Mouse (Mus musculus) stomach, adult 2 months (tissue): ENCODE data around the gene Etfbkmt. TPM values are rescaled to one million over a fixed set of nuclear protein-coding genes. Genes with fewer than 3 reads are reported as not detected.

Source experiments
- polyA plus RNA-seq: library from polyadenylated mRNA; depleted of rRNA; stranded (reverse); fragments of >200 nt; gene quantifications from 2 replicates; pipeline ENCODE4 v1.2.3, GENCODE M21; 2012; rRNA removed

Etfbkmt gene
- polyA plus RNA-seq = 0.44 and 0.67 TPM in 2 replicates

DNA sequence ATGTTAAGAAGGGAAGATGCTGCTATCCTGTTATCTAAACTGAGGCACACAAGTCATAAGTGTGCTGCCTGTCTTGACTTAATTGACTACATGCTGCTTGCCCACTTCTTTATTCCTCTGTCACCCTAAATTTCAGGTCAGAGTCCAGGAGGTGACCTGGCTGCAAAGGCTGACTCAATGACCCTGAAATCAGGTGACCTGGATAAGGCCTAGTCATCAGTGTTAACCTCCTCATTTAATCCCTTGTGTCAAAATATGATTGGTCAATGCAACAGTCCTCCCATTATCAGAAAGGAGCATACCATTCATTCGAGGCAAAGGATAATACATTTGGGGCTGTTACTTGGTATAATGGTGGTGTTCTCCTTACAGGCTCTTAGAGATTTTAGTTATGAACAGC is at the start of gene Etfbkmt:
Gene Etfbkmt (plus strand): TSS at position 379 of the 400 bp plus-strand sequence.

DNA sequence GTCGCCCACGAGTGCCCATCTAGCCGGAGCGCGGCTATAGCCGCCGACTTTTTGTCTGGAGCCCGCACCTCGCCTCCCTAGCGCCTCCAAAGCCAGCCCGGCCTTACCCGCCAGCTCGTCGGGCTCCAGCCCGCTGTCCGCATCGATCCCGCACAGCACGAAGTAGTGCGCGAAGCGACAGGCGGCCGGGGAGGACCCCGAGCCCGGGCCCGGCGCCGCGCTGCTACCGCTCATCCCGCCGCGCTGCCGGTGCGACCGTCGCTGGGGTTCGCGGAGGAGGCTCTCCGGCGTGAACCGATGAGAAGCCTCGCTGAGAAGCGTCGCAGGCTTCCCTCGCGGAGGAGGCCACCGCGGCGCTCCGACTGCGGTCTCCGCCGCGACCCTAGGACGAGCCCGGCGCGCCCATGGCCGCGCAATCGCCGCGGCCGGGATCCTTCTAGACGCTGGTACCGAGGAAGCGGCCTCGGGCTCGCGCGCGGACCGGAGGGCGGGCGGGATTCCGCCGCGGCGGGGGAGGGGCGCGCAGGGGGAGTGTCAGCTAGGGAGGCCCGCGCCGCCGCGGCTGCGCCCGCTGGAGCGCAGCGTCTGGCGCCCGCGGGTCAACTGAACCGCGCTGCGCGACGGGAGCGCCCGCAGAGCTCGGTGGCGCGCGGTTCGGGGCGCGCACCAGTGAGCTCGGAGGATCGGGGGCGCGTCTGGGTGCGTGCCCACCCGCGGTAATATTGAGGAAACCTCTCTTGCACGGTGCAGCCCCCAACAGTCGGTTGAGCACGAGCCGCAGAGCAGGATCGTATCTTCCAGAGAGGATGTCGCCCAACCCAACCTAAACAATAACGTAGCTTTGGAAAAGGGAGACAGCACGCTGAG is 38.3 kb upstream of the Etfbkmt start, which contains the start of gene Dennd5b:
Gene Dennd5b (minus strand): TSS at position 605 of the 867 bp plus-strand sequence.

DNA sequence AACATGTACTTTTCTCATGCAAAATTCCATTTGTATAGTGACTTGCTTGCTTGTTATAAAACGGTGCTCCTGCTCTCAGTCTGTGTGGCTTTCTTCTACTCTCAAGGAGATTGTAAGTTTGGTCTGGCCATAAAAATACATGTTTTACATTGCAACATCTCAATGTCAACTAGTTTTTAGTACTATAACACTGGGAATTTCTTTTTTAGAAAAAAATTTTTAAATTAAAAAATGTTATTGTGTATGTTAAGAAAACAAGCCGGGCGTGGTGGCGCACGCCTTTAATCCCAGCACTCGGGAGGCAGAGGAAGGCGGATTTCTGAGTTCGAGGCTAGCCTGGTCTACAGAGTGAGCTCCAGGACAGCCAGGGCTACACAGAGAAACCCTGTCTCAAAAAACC is 9.8 kb upstream of the Etfbkmt start, which contains the start of gene Gm10203:
Gene Gm10203 (plus strand): TSS at position 301 of the 400 bp plus-strand sequence.

DNA sequence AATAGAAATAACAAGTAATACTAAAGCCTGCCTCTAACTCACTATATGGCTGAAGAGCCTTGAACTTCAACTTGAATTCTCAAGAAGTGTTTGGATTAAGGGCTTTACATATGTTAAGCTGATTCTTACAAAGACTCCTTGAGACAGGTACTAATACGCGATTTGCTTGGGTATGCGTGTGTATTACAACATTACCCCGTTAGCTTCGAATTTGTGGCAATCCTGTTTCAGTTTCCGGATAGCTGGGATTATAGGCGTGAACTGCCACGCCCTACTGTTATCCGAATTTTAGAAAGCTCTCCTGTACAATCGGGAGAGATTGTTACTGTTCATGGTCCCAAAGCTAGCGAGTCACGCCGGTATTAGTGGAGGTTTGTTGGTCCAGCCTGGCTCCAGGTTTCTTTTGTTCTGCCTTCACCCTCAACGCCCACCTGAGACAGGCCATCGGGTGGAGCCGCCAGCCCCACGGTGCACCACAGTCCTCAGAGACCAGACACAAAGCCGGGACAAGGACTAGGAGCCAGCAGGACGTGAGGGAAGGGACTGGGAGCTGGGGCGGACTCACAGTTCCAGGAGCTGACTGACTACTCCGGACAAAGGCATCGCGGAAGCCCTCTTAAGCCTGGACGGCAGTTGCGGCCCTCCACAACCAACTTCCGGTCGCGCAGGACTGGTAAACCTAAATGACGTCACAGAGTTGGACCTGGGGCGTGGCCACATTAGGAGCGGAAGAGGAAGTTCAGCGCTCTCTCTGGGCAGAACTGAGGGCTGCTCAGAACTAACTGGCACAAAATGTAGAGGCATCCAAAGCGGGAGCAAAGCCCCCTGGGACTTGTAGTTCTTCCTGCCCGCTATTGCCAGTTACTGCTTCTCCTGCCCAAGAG is 48.6 kb downstream of the Etfbkmt start, which contains the start of gene Amn1:
Gene Amn1 (minus strand): TSS at position 672 of the 884 bp plus-strand sequence.

Other genes starting within 250 kb of the Etfbkmt start
- gene Caprin2, start 243.6 kb upstream of the Etfbkmt start, polyA plus RNA-seq = 0.69 and 2.1 TPM in 2 replicates
- gene Sinhcaf, start 193.4 kb upstream of the Etfbkmt start, polyA plus RNA-seq = 0.20 and 0.41 TPM in 2 replicates
- 0.70 and 1.2 TPM in 2 replicates for gene Dennd5b, start 38.2 kb upstream of the Etfbkmt start, polyA plus RNA-seq
- not detected in 2 replicates for gene Gm10203, start 9.7 kb upstream of the Etfbkmt start, polyA plus RNA-seq
- gene Amn1, start 48.9 kb downstream of the Etfbkmt start, polyA plus RNA-seq = 1.4 and 4.0 TPM in 2 replicates
- gene Resf1, start 169.6 kb downstream of the Etfbkmt start, polyA plus RNA-seq = 1.1 and 1.5 TPM in 2 replicates